Mouse (Mus musculus): ENCODE data around the gene Spock1.
"Not testable (repeated sequence)": the region's sequence is repeated elsewhere in the genome, so short reads cannot be mapped to it uniquely, and the experiment has no call there.

Gene Spock1

GRCm38 (mm10) chr13:57582314-57582976 is 325.7 kb downstream of the Spock1 start:
- no peak for DNase-seq

GRCm38 (mm10) chr13:57577541-57578244 is 330.4 kb downstream of the Spock1 start:
- no peak for DNase-seq

- DNase-seq: no peak
These were observed 334.6 kb downstream of the Spock1 start for GRCm38 (mm10) chr13:57573501-57573900.

- no peak for DNase-seq
These were observed 339.7 kb downstream of the Spock1 start for GRCm38 (mm10) chr13:57568404-57568803.

GRCm38 (mm10) chr13:57555186-57555585 is 352.9 kb downstream of the Spock1 start:
- no peak for DNase-seq

- peak; percentile 31 to 40 for DNase-seq
These were observed 358.4 kb downstream of the Spock1 start for GRCm38 (mm10) chr13:57549743-57550142.

- no peak for DNase-seq
These were observed 371.1 kb downstream of the Spock1 start for GRCm38 (mm10) chr13:57536988-57537547.

- no peak for DNase-seq
These were observed 373.8 kb downstream of the Spock1 start for GRCm38 (mm10) chr13:57534325-57534724.

GRCm38 (mm10) chr13:57525946-57526345 is 382.2 kb downstream of the Spock1 start:
- no peak for DNase-seq

GRCm38 (mm10) chr13:57524546-57524945 is 383.6 kb downstream of the Spock1 start:
- DNase-seq: no peak

- DNase-seq: no peak
These were observed 384.8 kb downstream of the Spock1 start for GRCm38 (mm10) chr13:57523366-57523765.

GRCm38 (mm10) chr13:57522319-57522718 is 385.8 kb downstream of the Spock1 start:
- no peak for DNase-seq

- DNase-seq: peak; percentile 32 to 43
These were observed 387.0 kb downstream of the Spock1 start for GRCm38 (mm10) chr13:57521152-57521551.

- no peak for DNase-seq
These were observed 388.3 kb downstream of the Spock1 start for GRCm38 (mm10) chr13:57519790-57520189.

- DNase-seq: no peak
These were observed 392.4 kb downstream of the Spock1 start for GRCm38 (mm10) chr13:57515737-57516136.

- DNase-seq: no peak
These were observed 406.6 kb downstream of the Spock1 start for GRCm38 (mm10) chr13:57501552-57501951.

GRCm38 (mm10) chr13:57496778-57497177 is 411.4 kb downstream of the Spock1 start:
- DNase-seq: peak in 1 of 2 experiments; percentile 12

GRCm38 (mm10) chr13:57494838-57495237 is 413.3 kb downstream of the Spock1 start:
- no peak for DNase-seq

GRCm38 (mm10) chr13:57488926-57489325 is 419.2 kb downstream of the Spock1 start:
- DNase-seq: no peak

- DNase-seq: no peak
These were observed 423.5 kb downstream of the Spock1 start for GRCm38 (mm10) chr13:57484426-57485168.

GRCm38 (mm10) chr13:57476700-57477099 is 431.4 kb downstream of the Spock1 start:
- DNase-seq: peak; percentile 48 to 53

GRCm38 (mm10) chr13:57474068-57474467 is 434.1 kb downstream of the Spock1 start:
- peak in 1 of 2 experiments; percentile 9 for DNase-seq

- not testable (repeated sequence) for DNase-seq
These were observed 437.2 kb downstream of the Spock1 start for GRCm38 (mm10) chr13:57470922-57471321.

Measured in kidney, postnatal 4 days (tissue).